Mouse (Mus musculus) left cerebral cortex, adult 2 months (tissue): Measurements from ENCODE around the gene Tmem110. TPM values are rescaled to one million over a fixed set of nuclear protein-coding genes. Genes with fewer than 3 reads are reported as not detected.
A peak's percentile ranks its signal among the peaks of the same experiment; 100 is the strongest.

ENCODE experiments used
- DNase-seq, 2 experiments: peaks; one replicate each; pipeline ENCODE4 v3.0.0; 2021 to 2022; ENCODE audit warnings: low spot score in 2 of 2, mixed read lengths in 1 of 2; ENCODE audit errors: extremely low spot score in 1 of 2
- H3K27ac ChIP-seq: fragments of 200-600 bp; 2 replicates; pipeline ENCODE4 v1.8.1; 2022
- H3K4me3 ChIP-seq: fragments of 200-600 bp; 2 replicates; pipeline ENCODE4 v1.8.1; 2022
- CTCF ChIP-seq: fragments of 200-600 bp; IDR thresholded peaks from 2 replicates; pipeline ENCODE4 v1.8.1; 2022; ENCODE audit warnings: antibody characterized with exemption, mild to moderate bottlenecking, moderate library complexity
- intact Hi-C: fragments of 180-260 bp; cut with DNase I; formaldehyde crosslinking; loops from one replicate; pipeline ENCODE4 v1.15.1; 2025
- total RNA-seq, 2 experiments: library from RNA; stranded (reverse); gene quantifications; 2 replicates each; pipeline ENCODE4 v1.2.3; 2021

Gene Tmem110
- total RNA-seq, 2 experiments from 2014 or later: 22.9 to 24.1 TPM

GRCm38 (mm10) chr14:30867042-30867441 is 41.7 kb downstream of the Tmem110 start:
- no peak overlapping the region for H3K27ac ChIP-seq
- intact Hi-C loops: loop anchor here (2.0 to 10.0 kb wide), 4 partner anchors 40 to 272 kb away; partner anchors contain the start of genes Sfmbt1 and Tmem110
- DNase-seq: peak; percentile 60 to 68
- TF ChIP-seq CTCF: peak; percentile 92
- no peak overlapping the region for H3K4me3 ChIP-seq

- intact Hi-C loops: loop anchor here (5.0 to 10.0 kb wide), 3 partner anchors 42 to 274 kb away; partner anchors contain the start of genes Sfmbt1 and Tmem110
- DNase-seq: no peak
- Histone ChIP-seq H3K27ac (no peak overlapping the region; the same call in 1 of the 2 replicates), H3K4me3 (no peak overlapping the region)
- TF ChIP-seq CTCF: no peak
Measured at GRCm38 (mm10) chr14:30868826-30869225, 43.4 kb downstream of the Tmem110 start.

GRCm38 (mm10) chr14:30869391-30869801 is 44.0 kb downstream of the Tmem110 start:
- peak overlapping the region; percentile 88 for H3K27ac ChIP-seq
- intact Hi-C loops: loop anchor here (5.0 to 10.0 kb wide), 3 partner anchors 42 to 275 kb away; partner anchors contain the start of genes Sfmbt1 and Tmem110
- DNase-seq: no peak
- no peak for TF ChIP-seq CTCF
- H3K4me3 ChIP-seq: no peak overlapping the region

- intact Hi-C loops: no loop called here
- Histone ChIP-seq H3K4me3 (no peak overlapping the region), H3K27ac (peak overlapping the region; percentile 88)
- TF ChIP-seq CTCF: no peak
- no peak for DNase-seq
Measured at GRCm38 (mm10) chr14:30870206-30871147, 45.1 kb downstream of the Tmem110 start.

GRCm38 (mm10) chr14:30874095-30874700 is 48.8 kb downstream of the Tmem110 start:
- DNase-seq: no peak
- Histone ChIP-seq H3K4me3 (no peak overlapping the region), H3K27ac (no peak overlapping the region)
- intact Hi-C loops: no loop called here
- no peak for TF ChIP-seq CTCF

GRCm38 (mm10) chr14:30875130-30875865 is 49.9 kb downstream of the Tmem110 start:
- DNase-seq: no peak
- TF ChIP-seq CTCF: no peak
- intact Hi-C loops: no loop called here
- Histone ChIP-seq H3K4me3 (no peak overlapping the region), H3K27ac (no peak overlapping the region)

- DNase-seq: no peak
- TF ChIP-seq CTCF: no peak
- Histone ChIP-seq H3K4me3 (no peak overlapping the region), H3K27ac (no peak overlapping the region)
- intact Hi-C loops: no loop called here
Measured at GRCm38 (mm10) chr14:30875955-30876354, 50.6 kb downstream of the Tmem110 start.

GRCm38 (mm10) chr14:30876451-30876850 is 51.1 kb downstream of the Tmem110 start:
- H3K27ac ChIP-seq: no peak overlapping the region
- DNase-seq: no peak
- intact Hi-C loops: no loop called here
- no peak for TF ChIP-seq CTCF
- no peak overlapping the region for H3K4me3 ChIP-seq

- no peak overlapping the region for H3K27ac ChIP-seq
- TF ChIP-seq CTCF: no peak
- DNase-seq: no peak
- intact Hi-C loops: no loop called here
- H3K4me3 ChIP-seq: no peak overlapping the region
Measured at GRCm38 (mm10) chr14:30877827-30878226, 52.4 kb downstream of the Tmem110 start.

GRCm38 (mm10) chr14:30878958-30879571 is 53.7 kb downstream of the Tmem110 start, which contains the start of gene Mustn1:
Mustn1 (plus strand) TSS chr14:30879200.
- DNase-seq: no peak
- no peak within 1 kb of the TSS for H3K4me3 ChIP-seq
- H3K27ac ChIP-seq: peak within 1 kb of the TSS; percentile 40; the same call in 1 of the 2 replicates
- intact Hi-C loops: no loop called here
- TF ChIP-seq CTCF: no peak

- H3K27ac ChIP-seq: peak overlapping the region; percentile 40; the same call in 1 of the 2 replicates
- no peak for DNase-seq
- TF ChIP-seq CTCF: no peak
- intact Hi-C loops: no loop called here
- H3K4me3 ChIP-seq: no peak overlapping the region
Measured at GRCm38 (mm10) chr14:30879794-30880193, 54.4 kb downstream of the Tmem110 start.
